Mouse (Mus musculus): ENCODE results near the gene Stpg3. TPM values are rescaled to one million over a fixed set of nuclear protein-coding genes. Genes with fewer than 3 reads are reported as not detected.

The Stpg3 gene
- polyA plus RNA-seq, 1 experiment = not detected

DNA sequence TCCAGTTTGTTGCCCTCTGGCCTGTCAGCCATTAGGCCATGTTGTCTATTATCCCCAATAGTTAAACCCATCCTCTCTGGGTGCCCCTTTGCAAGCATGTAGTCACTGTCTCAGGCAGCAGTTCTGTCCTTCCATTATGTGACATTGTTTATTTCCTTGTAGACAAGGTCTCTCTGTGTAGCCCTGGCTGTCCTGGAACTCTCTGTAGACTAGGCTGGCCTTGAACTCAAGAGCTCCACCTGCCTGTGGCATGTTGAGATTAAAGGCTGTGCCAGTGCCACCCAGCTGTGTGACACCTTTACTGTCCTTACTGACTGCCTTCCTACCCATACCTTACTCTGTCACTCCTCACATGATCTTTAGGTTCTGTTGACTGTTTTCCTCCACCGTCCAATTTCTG, 37.9 kb upstream of the Stpg3 start:
- Histone ChIP-seq H3K4me1 (ENCODE audit: control insufficient read depth, insufficient read depth, low read length) (peaks cover 6% of the 10 kb centered on the region; the same call in 1 of the 2 replicates), H3K27ac (ENCODE audit: insufficient read depth, low read length) (no peak overlapping the region), H3K4me3 (ENCODE audit: insufficient read depth, low read length) (no peak overlapping the region)
- TF ChIP-seq POLR2A (IDR thresholded peaks at IDR 0.05; ENCODE audit: extremely low read depth, insufficient read depth, low read length) = no peak

- H3K4me1 ChIP-seq (ENCODE audit: control insufficient read depth, insufficient read depth, low read length) = peaks cover 4% of the 10 kb centered on the region
- H3K4me3 ChIP-seq (ENCODE audit: insufficient read depth, low read length) = no peak within 1 kb of the TSS
- no peak for TF ChIP-seq POLR2A (IDR thresholded peaks at IDR 0.05; ENCODE audit: extremely low read depth, insufficient read depth, low read length)
- TF ChIP-seq CTCF (IDR thresholded peaks at IDR 0.05; ENCODE audit: extremely low read depth, insufficient read depth, low read length) = no peak
- no peak within 1 kb of the TSS for H3K27ac ChIP-seq (ENCODE audit: insufficient read depth, low read length)
Measured at GRCm38 (mm10) chr2:25246183-25247072, 32.0 kb upstream of the Stpg3 start, which contains the start of gene AL732309.1. Gene AL732309.1 (minus strand): TSS chr2:25246863.

- peaks cover 5% of the 10 kb centered on the region for H3K4me1 ChIP-seq (ENCODE audit: control insufficient read depth, insufficient read depth, low read length)
- H3K27ac ChIP-seq (ENCODE audit: insufficient read depth, low read length) = no peak overlapping the region
- no peak overlapping the region for H3K4me3 ChIP-seq (ENCODE audit: insufficient read depth, low read length)
- no peak for TF ChIP-seq CTCF (IDR thresholded peaks at IDR 0.05; ENCODE audit: extremely low read depth, insufficient read depth, low read length)
- TF ChIP-seq POLR2A (IDR thresholded peaks at IDR 0.05; ENCODE audit: extremely low read depth, insufficient read depth, low read length) = no peak
Measured at GRCm38 (mm10) chr2:25244144-25244543, 29.7 kb upstream of the Stpg3 start.

- no peak overlapping the region for H3K27ac ChIP-seq (ENCODE audit: insufficient read depth, low read length)
- TF ChIP-seq CTCF (IDR thresholded peaks at IDR 0.05; ENCODE audit: extremely low read depth, insufficient read depth, low read length) = no peak
- no peak for TF ChIP-seq POLR2A (IDR thresholded peaks at IDR 0.05; ENCODE audit: extremely low read depth, insufficient read depth, low read length)
- peaks cover 5% of the 10 kb centered on the region for H3K4me1 ChIP-seq (ENCODE audit: control insufficient read depth, insufficient read depth, low read length)
- H3K4me3 ChIP-seq (ENCODE audit: insufficient read depth, low read length) = peak overlapping the region; percentile 80
Measured at GRCm38 (mm10) chr2:25243342-25243741, 28.9 kb upstream of the Stpg3 start.

- peaks cover 5% of the 10 kb centered on the region for H3K4me1 ChIP-seq (ENCODE audit: control insufficient read depth, insufficient read depth, low read length)
- TF ChIP-seq CTCF (IDR thresholded peaks at IDR 0.05; ENCODE audit: extremely low read depth, insufficient read depth, low read length) (no peak), POLR2A (IDR thresholded peaks at IDR 0.05; ENCODE audit: extremely low read depth, insufficient read depth, low read length) (peak; percentile 17; the same call in 1 of the 2 replicates)
- H3K4me3 ChIP-seq (ENCODE audit: insufficient read depth, low read length) = peak within 1 kb of the TSS; percentile 80
- H3K27ac ChIP-seq (ENCODE audit: insufficient read depth, low read length) = peak within 1 kb of the TSS; percentile 89; the same call in 1 of the 2 replicates
Measured at GRCm38 (mm10) chr2:25242101-25242506, 27.7 kb upstream of the Stpg3 start, which contains the start of the genes Rnf208 and Cysrt1. Gene Rnf208 (plus strand): TSS chr2:25242255. Gene Cysrt1 (minus strand): TSS chr2:25242452.

- peak overlapping the region; percentile 80 for H3K4me3 ChIP-seq (ENCODE audit: insufficient read depth, low read length)
- peaks cover 5% of the 10 kb centered on the region for H3K4me1 ChIP-seq (ENCODE audit: control insufficient read depth, insufficient read depth, low read length)
- no peak for TF ChIP-seq CTCF (IDR thresholded peaks at IDR 0.05; ENCODE audit: extremely low read depth, insufficient read depth, low read length)
- no peak for TF ChIP-seq POLR2A (IDR thresholded peaks at IDR 0.05; ENCODE audit: extremely low read depth, insufficient read depth, low read length)
- H3K27ac ChIP-seq (ENCODE audit: insufficient read depth, low read length) = no peak overlapping the region
Measured at GRCm38 (mm10) chr2:25241438-25241775, 27.0 kb upstream of the Stpg3 start.

- peaks cover 5% of the 10 kb centered on the region for H3K4me1 ChIP-seq (ENCODE audit: control insufficient read depth, insufficient read depth, low read length)
- H3K4me3 ChIP-seq (ENCODE audit: insufficient read depth, low read length) = peak overlapping the region; percentile 80
- no peak overlapping the region for H3K27ac ChIP-seq (ENCODE audit: insufficient read depth, low read length)
- TF ChIP-seq CTCF (IDR thresholded peaks at IDR 0.05; ENCODE audit: extremely low read depth, insufficient read depth, low read length) = no peak
- TF ChIP-seq POLR2A (IDR thresholded peaks at IDR 0.05; ENCODE audit: extremely low read depth, insufficient read depth, low read length) = peak; percentile 41; the same call in 1 of the 2 replicates
Measured at GRCm38 (mm10) chr2:25240723-25241437, 26.4 kb upstream of the Stpg3 start.

GRCm38 (mm10) chr2:25240310-25240709, 25.9 kb upstream of the Stpg3 start:
- peak overlapping the region; percentile 80; the same call in 1 of the 2 replicates for H3K4me3 ChIP-seq (ENCODE audit: insufficient read depth, low read length)
- peaks cover 5% of the 10 kb centered on the region for H3K4me1 ChIP-seq (ENCODE audit: control insufficient read depth, insufficient read depth, low read length)
- no peak overlapping the region for H3K27ac ChIP-seq (ENCODE audit: insufficient read depth, low read length)
- TF ChIP-seq POLR2A (IDR thresholded peaks at IDR 0.05; ENCODE audit: extremely low read depth, insufficient read depth, low read length) (no peak), CTCF (IDR thresholded peaks at IDR 0.05; ENCODE audit: extremely low read depth, insufficient read depth, low read length) (no peak)

GRCm38 (mm10) chr2:25239766-25240165, 25.3 kb upstream of the Stpg3 start:
- TF ChIP-seq POLR2A (IDR thresholded peaks at IDR 0.05; ENCODE audit: extremely low read depth, insufficient read depth, low read length) = no peak
- TF ChIP-seq CTCF (IDR thresholded peaks at IDR 0.05; ENCODE audit: extremely low read depth, insufficient read depth, low read length) = no peak
- peaks cover 5% of the 10 kb centered on the region for H3K4me1 ChIP-seq (ENCODE audit: control insufficient read depth, insufficient read depth, low read length)
- no peak overlapping the region for H3K4me3 ChIP-seq (ENCODE audit: insufficient read depth, low read length)
- H3K27ac ChIP-seq (ENCODE audit: insufficient read depth, low read length) = no peak overlapping the region

All from cortical plate, adult 2 months (tissue).